Mouse (Mus musculus) hindbrain, embryonic 15.5 days (tissue): ENCODE results near the gene Lrrc45. TPM values are rescaled to one million over a fixed set of nuclear protein-coding genes. Genes with fewer than 3 reads are reported as not detected.
"Not testable (repeated sequence)": the region's sequence is repeated elsewhere in the genome, so short reads cannot be mapped to it uniquely, and the experiment has no call there.

Experiments
- ATAC-seq: fragments of 200-750 bp; cut with Nextera tagmentation; 2 replicates; pipeline ENCODE4 v1.8.0; 2017; ENCODE audit warnings: low read depth, moderate number of reproducible peaks, moderate TSS enrichment; ENCODE audit not compliant: low FRiP score
- H3K27ac ChIP-seq: fragments of 300-500 bp; sonication (generic); replicated peaks from 2 replicates; pipeline ENCODE4 v1.5.1; 2015; ENCODE audit warnings: mild to moderate bottlenecking, inconsistent platforms
- H3K27me3 ChIP-seq: fragments of 300-500 bp; sonication (generic); 2 replicates; pipeline ENCODE4 v1.6.1; 2015; ENCODE audit warnings: control low read depth, inconsistent platforms
- H3K36me3 ChIP-seq: fragments of 300-500 bp; sonication (generic); 2 replicates; pipeline ENCODE4 v1.6.1; 2015; ENCODE audit warnings: control low read depth, inconsistent platforms
- H3K4me1 ChIP-seq: fragments of 300-500 bp; sonication (generic); replicated peaks from 2 replicates; pipeline ENCODE4 v1.6.1; 2015; ENCODE audit warnings: control low read depth, inconsistent platforms
- H3K4me2 ChIP-seq: fragments of 300-500 bp; sonication (generic); 2 replicates; pipeline ENCODE4 v1.6.1; 2015; ENCODE audit warnings: moderate library complexity, mild to moderate bottlenecking, inconsistent platforms
- H3K4me3 ChIP-seq: fragments of 300-500 bp; sonication (generic); 2 replicates; pipeline ENCODE4 v1.5.1; 2015; ENCODE audit warnings: mild to moderate bottlenecking, inconsistent platforms
- H3K9ac ChIP-seq: fragments of 300-500 bp; sonication (generic); 2 replicates; pipeline ENCODE4 v1.6.1; 2015; ENCODE audit warnings: inconsistent platforms
- H3K9me3 ChIP-seq: fragments of 300-500 bp; sonication (generic); 2 replicates; pipeline ENCODE4 v1.6.1; 2016; ENCODE audit warnings: control low read depth, inconsistent platforms
- WGBS: fragments of 180-500 bp; shearing (Covaris S2); methylation state at CpG from one replicate; pipeline ENCODE4 v1.1.7; 2015; 5-methylcytosine and 5-hydroxymethylcytosine counted together
- polyA plus RNA-seq: library from polyadenylated mRNA; unstranded; fragments of >200 nt; fragmentation: Nextera tagmentation; extraction: Ambion mirVana; gene quantifications from 2 replicates; pipeline ENCODE4 v1.2.1, GENCODE M21; 2015

Lrrc45 gene
- polyA plus RNA-seq, 1 experiment from 2014 or later: 81.2 TPM

DNA sequence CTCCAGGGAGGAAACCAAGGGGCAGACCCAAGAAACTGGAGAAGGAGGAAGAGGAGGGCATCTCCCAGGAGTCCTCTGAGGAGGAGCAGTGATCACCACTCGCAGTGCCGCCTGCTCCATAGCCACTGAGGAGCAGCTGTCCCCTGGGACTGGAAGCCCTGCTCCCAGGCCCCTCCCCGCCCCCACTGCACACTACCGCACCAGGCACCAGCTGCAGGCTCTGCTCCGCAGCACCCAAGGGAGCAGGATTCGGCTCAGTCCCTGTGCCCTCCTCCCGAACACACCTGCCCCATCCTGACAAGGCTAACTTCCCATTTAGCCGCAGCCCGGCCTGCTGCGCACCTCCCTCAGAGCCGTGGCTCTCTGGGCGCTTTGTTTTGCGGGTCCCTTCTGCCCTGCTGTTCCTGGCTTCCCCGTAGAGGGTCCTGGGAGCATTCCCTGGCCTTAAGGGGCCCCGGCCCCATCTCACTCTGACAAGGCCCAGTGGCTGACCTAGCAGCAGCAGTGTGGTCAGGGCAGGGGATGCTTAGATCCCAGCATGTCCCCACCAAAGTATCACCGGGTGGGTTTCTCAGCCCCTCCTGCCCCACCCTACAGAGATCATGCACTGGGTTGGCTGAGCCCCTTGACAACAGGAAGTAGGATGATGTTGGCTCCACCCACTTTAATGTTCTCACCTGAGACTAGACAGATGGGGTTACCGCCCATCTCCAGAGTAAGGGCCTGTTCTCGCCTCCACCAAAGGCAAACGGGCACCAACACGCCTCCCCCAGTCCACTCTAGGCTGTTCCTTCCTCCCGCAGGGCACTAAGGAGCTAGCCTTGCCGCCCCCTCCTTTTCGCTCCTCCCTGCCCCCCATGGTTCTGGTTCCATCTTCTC, 49.6 kb downstream of the Lrrc45 start:
- 28% methylated on average over 4 of the region's 23 CpGs for WGBS
- H3K27me3 ChIP-seq, H3K27ac ChIP-seq, H3K9me3 ChIP-seq, H3K4me1 ChIP-seq, H3K9ac ChIP-seq, H3K4me3 ChIP-seq, H3K36me3 ChIP-seq: not testable (repeated sequence)
- peak overlapping the region; percentile 19; the same call in 1 of the 2 replicates for H3K4me2 ChIP-seq
- ATAC-seq: peak; percentile 48; the same call in 1 of the 2 replicates

DNA sequence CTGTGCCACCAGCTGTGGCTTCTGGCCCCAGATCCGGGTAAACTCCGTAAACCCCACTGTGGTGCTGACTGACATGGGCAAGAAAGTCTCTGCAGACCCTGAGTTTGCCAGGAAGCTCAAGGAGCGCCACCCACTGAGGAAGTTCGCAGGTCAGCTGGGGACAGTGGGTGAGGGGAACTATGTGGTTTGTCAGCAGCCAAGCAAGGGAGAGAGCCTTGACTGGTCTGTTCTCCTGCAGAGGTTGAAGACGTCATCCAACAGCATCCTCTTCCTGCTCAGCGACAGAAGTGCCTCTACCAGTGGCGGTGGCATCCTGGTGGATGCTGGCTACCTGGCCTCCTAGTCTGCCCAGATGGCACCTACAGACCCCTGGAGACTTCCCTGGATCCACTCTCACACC, 53.3 kb downstream of the Lrrc45 start:
- not testable (repeated sequence) for H3K27ac ChIP-seq, H3K36me3 ChIP-seq, H3K4me3 ChIP-seq, H3K27me3 ChIP-seq, H3K4me2 ChIP-seq, ATAC-seq, H3K4me1 ChIP-seq, H3K9ac ChIP-seq, H3K9me3 ChIP-seq
- WGBS: 65% methylated on average over 3 of the region's 7 CpGs

DNA sequence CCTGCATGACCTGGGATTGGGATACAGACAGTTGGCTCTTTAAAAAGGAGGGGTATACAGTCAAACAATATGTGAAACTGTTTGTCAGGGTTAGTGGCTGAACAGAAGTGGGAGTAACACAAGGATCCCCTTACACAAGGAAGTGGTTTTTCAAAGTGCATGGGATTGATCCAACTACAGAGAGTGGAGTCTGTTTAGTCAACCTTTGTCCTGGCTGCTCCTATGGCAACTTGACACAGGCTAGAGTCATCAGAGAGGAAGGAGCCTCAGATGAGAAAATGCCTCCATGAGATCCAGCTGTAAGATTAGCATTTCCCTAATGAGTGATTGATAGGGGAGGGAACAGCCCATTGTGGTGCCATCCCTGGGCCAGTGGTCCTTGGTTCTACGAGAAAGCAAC, 54.5 kb downstream of the Lrrc45 start:
- Histone ChIP-seq H3K9me3 (no peaks in the 10 kb centered on the region), H3K36me3 (no peaks in the 10 kb centered on the region), H3K27me3 (no peaks in the 10 kb centered on the region), H3K9ac (no peak overlapping the region), H3K4me3 (no peak overlapping the region), H3K27ac (no peak overlapping the region), H3K4me1 (no peaks in the 10 kb centered on the region), H3K4me2 (no peak overlapping the region)
- no peak for ATAC-seq
- 46% methylated on average over 1 of the region's 1 CpGs for WGBS

Other genes with a start within 250 kb of the Lrrc45 start
- 61.5 and 64.1 TPM in 2 replicates for gene Arl16, start 246.3 kb upstream of the Lrrc45 start, polyA plus RNA-seq
- gene Mrpl12, start 229.3 kb upstream of the Lrrc45 start, polyA plus RNA-seq: 122 and 125 TPM in 2 replicates
- gene Slc25a10, start 222.1 kb upstream of the Lrrc45 start, polyA plus RNA-seq: 31.7 and 31.9 TPM in 2 replicates
- gene Gcgr, start 183.2 kb upstream of the Lrrc45 start, polyA plus RNA-seq: 0.41 and 0.75 TPM in 2 replicates
- gene Mcrip1, start 164.2 kb upstream of the Lrrc45 start, polyA plus RNA-seq: 243 and 246 TPM in 2 replicates
- not detected in 2 replicates for gene Ppp1r27, start 162.8 kb upstream of the Lrrc45 start, polyA plus RNA-seq
- 263 and 274 TPM in 2 replicates for gene P4hb, start 140.7 kb upstream of the Lrrc45 start, polyA plus RNA-seq
- gene Arhgdia, start 132.3 kb upstream of the Lrrc45 start, polyA plus RNA-seq: 492 and 533 TPM in 2 replicates
- gene Alyref, start 115.6 kb upstream of the Lrrc45 start, polyA plus RNA-seq: 247 and 251 TPM in 2 replicates
- gene Anapc11, start 115.5 kb upstream of the Lrrc45 start, polyA plus RNA-seq: 200 and 215 TPM in 2 replicates
- 0.71 and 1.1 TPM in 2 replicates for gene Npb, start 105.4 kb upstream of the Lrrc45 start, polyA plus RNA-seq
- gene Pcyt2, start 96.0 kb upstream of the Lrrc45 start, polyA plus RNA-seq: 213 and 226 TPM in 2 replicates
- 43.4 and 45.6 TPM in 2 replicates for gene Sirt7, start 88.7 kb upstream of the Lrrc45 start, polyA plus RNA-seq
- 42.5 and 42.7 TPM in 2 replicates for gene Mafg, start 80.3 kb upstream of the Lrrc45 start, polyA plus RNA-seq
- gene Pycr1, start 70.2 kb upstream of the Lrrc45 start, polyA plus RNA-seq: 19.0 and 21.3 TPM in 2 replicates
- gene Myadml2, start 65.8 kb upstream of the Lrrc45 start, polyA plus RNA-seq: 0.67 and 1.0 TPM in 2 replicates
- 2.2 and 2.3 TPM in 2 replicates for gene Notum, start 52.8 kb upstream of the Lrrc45 start, polyA plus RNA-seq
- gene Aspscr1, start 41.0 kb upstream of the Lrrc45 start, polyA plus RNA-seq: 140 and 154 TPM in 2 replicates
- 107 and 109 TPM in 2 replicates for gene Cenpx, start 187 bp upstream of the Lrrc45 start, polyA plus RNA-seq
- 540 and 587 TPM in 2 replicates for gene Rac3, start 7.5 kb downstream of the Lrrc45 start, polyA plus RNA-seq
- gene Dcxr, start 13.4 kb downstream of the Lrrc45 start, polyA plus RNA-seq: 8.8 and 10.4 TPM in 2 replicates
- gene Cbr2, start 18.2 kb downstream of the Lrrc45 start, polyA plus RNA-seq: 0.97 and 2.1 TPM in 2 replicates
- gene Hmga1b, start 48.9 kb downstream of the Lrrc45 start, polyA plus RNA-seq: 2.1 and 2.9 TPM in 2 replicates
- 119 and 141 TPM in 2 replicates for gene Rfng, start 70.3 kb downstream of the Lrrc45 start, polyA plus RNA-seq
- 275 and 300 TPM in 2 replicates for gene Gps1, start 70.3 kb downstream of the Lrrc45 start, polyA plus RNA-seq
- gene Dus1l, start 82.5 kb downstream of the Lrrc45 start, polyA plus RNA-seq: 45.2 and 48.6 TPM in 2 replicates
- gene Fasn, start 110.6 kb downstream of the Lrrc45 start, polyA plus RNA-seq: 90.0 and 94.7 TPM in 2 replicates
- gene Ccdc57, start 218.9 kb downstream of the Lrrc45 start, polyA plus RNA-seq: 5.7 and 6.1 TPM in 2 replicates
- 10.4 and 10.9 TPM in 2 replicates for gene Slc16a3, start 234.6 kb downstream of the Lrrc45 start, polyA plus RNA-seq